Mouse (Mus musculus) T-helper 17 cell (primary cell): Measurements from ENCODE around the gene Vps16.

Experiments
- in situ Hi-C, 2 experiments: fragments of 300-600 bp; cut with MboI, MseI; formaldehyde crosslinking; loops; 1 replicate in 1 of 2; 2 replicates in 1 of 2; pipeline ENCODE4 v1.15.1; 2025; ENCODE audit warnings: high pct_unique_total_duplicates in 2 of 2

Vps16 gene

GRCm38 (mm10) chr2:130421781-130422620, 2.1 kb upstream of the Vps16 start:
- in situ Hi-C loops: loop anchor here (5.0 kb wide), 2 partner anchors 130 to 140 kb away; partner anchors contain the start of gene Idh3b (in 1 of the 2)

GRCm38 (mm10) chr2:130423397-130424125, 578 bp upstream of the Vps16 start:
- in situ Hi-C loops: loop anchor here (5.0 kb wide), 2 partner anchors 131 to 141 kb away; partner anchors contain the start of gene Idh3b (in 1 of the 2)

GRCm38 (mm10) chr2:130425112-130425511, 973 bp downstream of the Vps16 start:
- in situ Hi-C loops: no loop called here

GRCm38 (mm10) chr2:130429851-130430250, 5.7 kb downstream of the Vps16 start:
- in situ Hi-C loops: loop anchor here in 1 of 2 experiments (10.0 kb wide), 1 partner anchor 125 kb away; no protein-coding TSS in a partner anchor

- in situ Hi-C loops: loop anchor here in 1 of 2 experiments (10.0 kb wide), 1 partner anchor 124 kb away; no protein-coding TSS in a partner anchor
Observed at GRCm38 (mm10) chr2:130430484-130430883, 6.3 kb downstream of the Vps16 start.

GRCm38 (mm10) chr2:130432157-130432556, 8.0 kb downstream of the Vps16 start:
- in situ Hi-C loops: loop anchor here in 1 of 2 experiments (10.0 kb wide), 1 partner anchor 123 kb away; no protein-coding TSS in a partner anchor

GRCm38 (mm10) chr2:130433152-130433551, 9.0 kb downstream of the Vps16 start:
- in situ Hi-C loops: loop anchor here in 1 of 2 experiments (10.0 kb wide), 1 partner anchor 122 kb away; no protein-coding TSS in a partner anchor

GRCm38 (mm10) chr2:130436769-130437168, 12.6 kb downstream of the Vps16 start:
- in situ Hi-C loops: loop anchor here in 1 of 2 experiments (10.0 kb wide), 1 partner anchor 118 kb away; no protein-coding TSS in a partner anchor

GRCm38 (mm10) chr2:130438861-130439260, 14.7 kb downstream of the Vps16 start:
- in situ Hi-C loops: loop anchor here in 1 of 2 experiments (10.0 kb wide), 1 partner anchor 116 kb away; no protein-coding TSS in a partner anchor

- in situ Hi-C loops: loop anchor here in 1 of 2 experiments (10.0 kb wide), 1 partner anchor 115 kb away; no protein-coding TSS in a partner anchor
Observed at GRCm38 (mm10) chr2:130439840-130440480, 15.8 kb downstream of the Vps16 start.

- in situ Hi-C loops: no loop called here
Observed at GRCm38 (mm10) chr2:130442162-130442561, 18.0 kb downstream of the Vps16 start.

GRCm38 (mm10) chr2:130448449-130448848, 24.3 kb downstream of the Vps16 start:
- in situ Hi-C loops: no loop called here

GRCm38 (mm10) chr2:130449021-130449793, 25.1 kb downstream of the Vps16 start:
- in situ Hi-C loops: no loop called here

GRCm38 (mm10) chr2:130449794-130450433, 25.8 kb downstream of the Vps16 start, which contains the start of gene Ptpra:
Ptpra (plus strand) TSS chr2:130450278.
- in situ Hi-C loops: loop anchor here in 1 of 2 experiments (5.0 kb wide), 1 partner anchor 82 kb away; no protein-coding TSS in a partner anchor

GRCm38 (mm10) chr2:130450434-130450796, 26.3 kb downstream of the Vps16 start:
- in situ Hi-C loops: loop anchor here in 1 of 2 experiments (5.0 kb wide), 1 partner anchor 82 kb away; no protein-coding TSS in a partner anchor

- in situ Hi-C loops: loop anchor here in 1 of 2 experiments (5.0 kb wide), 1 partner anchor 81 kb away; no protein-coding TSS in a partner anchor
Observed at GRCm38 (mm10) chr2:130451086-130451726, 27.1 kb downstream of the Vps16 start.

GRCm38 (mm10) chr2:130451727-130452090, 27.6 kb downstream of the Vps16 start:
- in situ Hi-C loops: loop anchor here in 1 of 2 experiments (5.0 kb wide), 1 partner anchor 81 kb away; no protein-coding TSS in a partner anchor

- in situ Hi-C loops: loop anchor here in 1 of 2 experiments (5.0 kb wide), 1 partner anchor 80 kb away; no protein-coding TSS in a partner anchor
Observed at GRCm38 (mm10) chr2:130452266-130452665, 28.1 kb downstream of the Vps16 start.

GRCm38 (mm10) chr2:130453421-130453820, 29.3 kb downstream of the Vps16 start:
- in situ Hi-C loops: loop anchor here in 1 of 2 experiments (5.0 kb wide), 1 partner anchor 79 kb away; no protein-coding TSS in a partner anchor
